Mouse (Mus musculus) leukemia stem cell, adult 10-12 weeks (primary cell): ENCODE data around the gene Adssl1. TPM values are rescaled to one million over a fixed set of nuclear protein-coding genes. Genes with fewer than 3 reads are reported as not detected.

Source experiments
- polyA plus RNA-seq: library from polyadenylated mRNA; stranded (reverse); fragments of >175 nt; gene quantifications from 2 replicates; pipeline ENCODE4 v1.2.3, GENCODE M21; 2012; ENCODE audit warnings: low replicate concordance

The Adssl1 gene
- 4.2 and 11.8 TPM in 2 replicates for polyA plus RNA-seq

GRCm38 (mm10) chr12:112619686-112620353 is at the start of gene Adssl1:
Gene Adssl1 (plus strand): TSS chr12:112620045.

DNA sequence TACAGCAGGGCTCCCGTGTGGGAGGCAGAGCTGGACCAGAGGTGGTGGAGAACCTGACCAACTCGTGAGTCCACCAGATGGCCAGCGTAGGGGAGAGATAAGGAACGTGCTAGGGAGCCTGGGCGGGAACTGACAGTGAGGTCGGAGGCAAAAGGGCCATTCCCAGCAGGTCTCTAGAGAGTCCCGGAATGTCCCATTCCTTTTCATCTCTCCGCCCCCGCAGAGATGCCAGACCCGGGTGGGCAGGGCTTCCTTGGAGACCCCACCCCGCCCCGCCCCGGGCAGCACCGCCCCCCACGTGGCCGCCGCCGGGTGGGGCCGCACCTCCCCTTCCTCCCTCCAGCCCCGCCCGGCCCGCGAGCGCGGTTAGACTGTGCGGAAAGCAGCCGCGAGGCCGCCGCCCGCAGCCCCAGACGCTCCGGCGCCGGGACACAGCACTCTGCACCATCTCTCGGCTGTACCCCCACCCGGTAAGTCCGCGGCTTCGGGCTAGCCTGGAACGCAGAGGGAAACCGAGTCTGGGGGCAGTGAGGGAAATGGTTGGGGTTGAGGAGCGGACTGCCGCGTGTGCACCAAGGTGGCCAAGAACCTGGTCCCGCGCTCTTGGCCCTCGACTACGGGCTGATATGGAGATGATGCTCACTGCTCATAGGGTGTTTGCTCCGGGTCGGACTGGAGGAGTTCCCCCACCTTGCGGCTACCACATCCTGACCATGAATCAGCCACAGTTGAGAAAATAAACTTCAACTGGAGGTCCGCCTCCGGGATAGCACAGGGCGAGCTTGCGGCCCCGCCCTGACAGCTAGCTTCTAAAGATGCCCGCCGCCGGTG is 31.2 kb upstream of the Adssl1 start, which contains the start of gene Inf2:
Inf2 (plus strand) TSS at position 359 of the 831 bp plus-strand sequence.

GRCm38 (mm10) chr12:112644180-112644854 is 24.5 kb downstream of the Adssl1 start, which contains the start of gene Siva1:
Gene Siva1 (plus strand): TSS chr12:112644679.

GRCm38 (mm10) chr12:112674132-112675011 is 54.5 kb downstream of the Adssl1 start, which contains the start of gene Akt1:
Gene Akt1 (minus strand): TSS chr12:112674884.

DNA sequence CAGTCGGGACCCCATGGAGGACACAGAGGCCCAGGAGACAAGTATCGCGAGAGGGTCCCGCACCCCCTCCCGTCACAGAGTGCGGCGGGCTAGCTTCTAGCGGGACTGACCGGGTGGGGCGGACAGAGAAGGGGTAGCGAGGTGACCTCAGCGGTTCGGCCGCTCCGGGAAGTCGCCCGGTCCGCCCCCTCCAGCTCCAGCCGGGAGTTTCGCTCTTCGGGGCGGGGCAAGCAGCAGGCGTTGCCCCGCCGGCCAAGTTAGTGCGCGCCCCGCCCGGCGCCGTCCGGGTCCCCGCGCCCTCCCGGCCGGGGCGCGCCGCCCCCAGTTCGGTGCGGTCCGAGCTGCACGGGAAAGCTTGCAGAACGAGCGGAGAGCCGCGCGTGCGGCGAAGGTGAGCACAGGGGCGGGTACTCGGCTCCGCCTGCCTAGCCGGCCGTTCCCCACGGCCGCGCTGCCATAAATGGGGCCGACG is 58.7 kb downstream of the Adssl1 start, which contains the start of gene Zbtb42:
Zbtb42 (plus strand) TSS at position 274 of the 472 bp plus-strand sequence.

Other genes with a start within 250 kb of the Adssl1 start
- gene A530016L24Rik, start 130.6 kb upstream of the Adssl1 start, polyA plus RNA-seq: not detected in 2 replicates
- not detected in 2 replicates for gene Tmem179, start 103.3 kb upstream of the Adssl1 start, polyA plus RNA-seq
- gene Inf2, start 31.3 kb upstream of the Adssl1 start, polyA plus RNA-seq: 29.8 and 43.1 TPM in 2 replicates
- gene Siva1, start 24.6 kb downstream of the Adssl1 start, polyA plus RNA-seq: 34.5 and 74.5 TPM in 2 replicates
- gene Akt1, start 54.8 kb downstream of the Adssl1 start, polyA plus RNA-seq: 346 and 443 TPM in 2 replicates
- 7.8 and 9.7 TPM in 2 replicates for gene Zbtb42, start 58.8 kb downstream of the Adssl1 start, polyA plus RNA-seq
- 2.1 and 4.2 TPM in 2 replicates for gene Cep170b, start 100.4 kb downstream of the Adssl1 start, polyA plus RNA-seq
- 37.1 and 44.0 TPM in 2 replicates for gene Pld4, start 140.6 kb downstream of the Adssl1 start, polyA plus RNA-seq
- 0.32 and 0.47 TPM in 2 replicates for gene Ahnak2, start 182.6 kb downstream of the Adssl1 start, polyA plus RNA-seq
- gene Clba1, start 188.9 kb downstream of the Adssl1 start, polyA plus RNA-seq: 0.57 and 1.5 TPM in 2 replicates
- 11.9 and 32.7 TPM in 2 replicates for gene Cdca4, start 209.4 kb downstream of the Adssl1 start, polyA plus RNA-seq
- gene Gpr132, start 248.2 kb downstream of the Adssl1 start, polyA plus RNA-seq: 1.8 and 1.9 TPM in 2 replicates